10 mouse cellular contexts compared by ENCODE assay signal in the genomic region with DNA sequence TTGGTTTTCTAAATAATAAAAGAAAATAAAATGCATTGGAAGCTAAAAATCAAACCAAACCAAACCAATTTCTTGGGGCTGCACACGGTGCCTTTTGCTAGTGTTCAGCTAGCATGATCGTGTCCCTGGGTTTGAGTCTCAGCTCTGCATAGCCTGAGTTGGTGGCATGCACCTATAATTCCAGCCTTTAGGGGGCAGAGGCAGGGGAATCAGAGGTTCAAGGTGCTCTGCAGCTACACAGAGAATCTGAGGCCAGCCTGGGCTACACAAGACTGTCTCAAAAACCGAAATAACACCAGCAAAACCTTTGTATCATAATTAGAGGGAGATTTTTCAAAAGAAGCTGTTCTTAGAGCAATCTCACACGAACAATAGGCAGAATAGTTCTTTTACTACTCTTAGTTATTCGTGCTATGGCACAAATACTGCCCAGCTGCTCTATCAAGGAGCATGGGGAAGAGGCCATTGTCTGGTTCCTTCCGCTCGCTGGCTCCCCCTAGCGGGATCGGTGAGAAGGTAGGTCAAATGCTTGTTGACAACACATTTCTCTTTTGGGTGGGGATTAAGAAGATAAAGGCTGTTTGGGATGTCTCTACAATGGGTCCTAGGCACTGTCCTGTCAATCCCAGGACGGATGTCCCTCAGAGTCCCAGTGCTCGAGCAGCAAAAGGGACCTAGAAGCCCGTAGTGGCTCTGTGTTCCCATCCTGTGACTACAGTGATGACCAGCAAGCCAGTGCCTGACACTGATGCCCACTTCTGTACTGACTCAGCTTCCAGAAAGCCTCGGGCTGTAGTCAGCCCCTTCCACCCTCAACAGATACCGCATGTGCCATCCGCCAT. TPM values are rescaled to one million over a fixed set of nuclear protein-coding genes. Genes with fewer than 3 reads are reported as not detected.
DNase-seq lines count a peak whose midpoint lies in the region; ATAC-seq and TF ChIP-seq lines count a peak whose summit lies in the region.
"Had no signal": no experiment of that assay in that cellular context is flagged by ENCODE, and none has a peak within 500 bp of the region (broad histone marks: within the 10 kb centered on the region; RNA-seq: fewer than 3 reads in every experiment).

No protein-coding gene starts in this region.

- no peak for ATAC-seq in midbrain, postnatal 0 days (ENCODE audit: low FRiP score)

- no peaks in the 10 kb centered on the region for H3K9me3 ChIP-seq in midbrain, postnatal 0 days (ENCODE audit: low read length)
- H3K9me3 ChIP-seq: embryonic facial prominence, embryonic 15.5 days; midbrain, embryonic 12.5 days had no signal

- peaks cover 47% of the 10 kb centered on the region for H3K36me3 ChIP-seq in midbrain, postnatal 0 days (ENCODE audit: insufficient read depth, low read length)

- no peaks in the 10 kb centered on the region for H3K27me3 ChIP-seq in midbrain, postnatal 0 days (ENCODE audit: insufficient read depth, low read length)
- H3K27me3 ChIP-seq: embryonic facial prominence, embryonic 15.5 days; midbrain, embryonic 12.5 days had no signal

- DNase-seq in layer of hippocampus, adult 11-12 months (ENCODE audit: low spot score): peak; percentile 60
- no peak for DNase-seq in layer of hippocampus, adult 9-10 months (ENCODE audit: low spot score)
- peak; percentile 90 for DNase-seq in adrenal gland, postnatal 14 days
- peak; percentile 47 for DNase-seq in embryo, embryonic 11.5 days (ENCODE audit: low read depth, low spot score)
- DNase-seq in heart, postnatal 14 days: peak; percentile 82 to 86
- peak; percentile 32 to 40 for DNase-seq in left cerebral cortex, postnatal 36 days (ENCODE audit: low spot score in 2 of 2)
- DNase-seq in midbrain, postnatal 0 days (ENCODE audit: low spot score): peak; percentile 66
- peak; percentile 37 for DNase-seq in testis, postnatal 14 days (ENCODE audit: low spot score)

- no peaks in the 10 kb centered on the region for H3K4me1 ChIP-seq in midbrain, postnatal 0 days (ENCODE audit: insufficient read depth, low read length)
- H3K4me1 ChIP-seq: embryonic facial prominence, embryonic 15.5 days; midbrain, embryonic 12.5 days had no signal

- WGBS in midbrain, postnatal 0 days: 56% methylated on average over 15 of the region's 15 CpGs

- intact Hi-C loops in heart, postnatal 14 days (cut with DNase I): no loop called here
- intact Hi-C loops in left cerebral cortex, postnatal 36 days (cut with DNase I): no loop called here

- TF ChIP-seq CTCF in midbrain, postnatal 0 days (IDR thresholded peaks at IDR 0.05): peak; percentile 68

- no peak overlapping the region for H3K4me2 ChIP-seq in midbrain, postnatal 0 days (ENCODE audit: low read depth, low read length, poor library complexity, severe bottlenecking)
- H3K4me2 ChIP-seq: embryonic facial prominence, embryonic 15.5 days; midbrain, embryonic 12.5 days had no signal

- no peak overlapping the region for H3K4me3 ChIP-seq in midbrain, postnatal 0 days (ENCODE audit: low read depth, low read length)
- H3K4me3 ChIP-seq: embryonic facial prominence, embryonic 15.5 days; midbrain, embryonic 12.5 days had no signal

- H3K9ac ChIP-seq in midbrain, postnatal 0 days (replicated peaks; ENCODE audit: low read length, poor library complexity, severe bottlenecking): no peak overlapping the region
- H3K9ac ChIP-seq: embryonic facial prominence, embryonic 15.5 days; midbrain, embryonic 12.5 days had no signal

- H3K27ac ChIP-seq in midbrain, postnatal 0 days (ENCODE audit: low read depth, low read length): no peak overlapping the region
- H3K27ac ChIP-seq: embryonic facial prominence, embryonic 15.5 days; midbrain, embryonic 12.5 days had no signal

RNA-seq across cellular contexts. Expression of gene Setd7, which starts 20.9 kb away (rescaled TPM):
- total RNA-seq in adrenal gland, postnatal 14 days (2021): 33.5 and 47.5 TPM in 2 replicates
- 10 to 100 TPM; 56.2 to 56.7 TPM for total RNA-seq in heart, postnatal 14 days (2021)
- 100 to 1,000 TPM; 138 to 141 TPM for total RNA-seq in left cerebral cortex, postnatal 36 days (2021)
- total RNA-seq in midbrain, postnatal 0 days (2014; rRNA removed): 11.7 and 16.1 TPM in 2 replicates
- polyA plus RNA-seq in midbrain, postnatal 0 days (2015; fragmentation: Nextera tagmentation; extraction: Ambion mirVana): 1.1 and 2.7 TPM in 2 replicates

RNA-seq across cellular contexts. Expression of gene Rab33b, which starts 56.1 kb away (rescaled TPM):
- total RNA-seq in adrenal gland, postnatal 14 days (2021): 13.1 TPM in 2 replicates
- total RNA-seq in heart, postnatal 14 days (2021): 10 to 100 TPM in 1 of 2 experiments, 1 to 10 TPM in 1; 9.3 to 10.3 TPM
- 10 to 100 TPM; 18.8 to 25.5 TPM for total RNA-seq in left cerebral cortex, postnatal 36 days (2021)
- 24.2 and 28.6 TPM in 2 replicates for total RNA-seq in midbrain, postnatal 0 days (2014; rRNA removed)
- 29.5 and 30.9 TPM in 2 replicates for polyA plus RNA-seq in midbrain, postnatal 0 days (2015; fragmentation: Nextera tagmentation; extraction: Ambion mirVana)
